Mouse (Mus musculus) B cell, adult 2 months (primary cell): ENCODE measurements at regions not wholly inside any gene's neighbourhood (a gene's known extent, or its start where the extent isn't known, plus 50 kb on each side); places are given as distances from the start of the nearest gene placed in this dataset.

Experiments
- DNase-seq, 2 experiments: peaks; one replicate each; pipeline ENCODE4 v3.0.0; 2022

DNA sequence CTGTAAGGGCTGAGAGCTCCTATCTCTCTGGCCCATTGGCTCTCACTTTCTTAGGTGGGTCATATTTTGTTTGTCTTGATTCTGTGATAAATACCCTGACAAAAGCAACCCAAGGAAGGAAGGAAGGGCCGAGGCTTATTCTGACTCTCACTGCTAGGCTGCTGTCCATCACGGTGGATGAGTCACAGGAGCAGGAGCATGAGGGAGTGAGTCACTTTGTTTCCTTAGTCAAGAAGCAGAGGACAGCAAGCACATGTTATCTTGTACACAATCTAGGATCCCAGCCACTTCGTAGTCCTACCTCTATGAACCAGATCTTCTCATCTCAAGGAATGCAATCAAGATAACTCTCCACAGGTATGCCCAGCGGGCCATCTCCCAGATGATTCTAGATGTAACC, 69.9 kb downstream of the Atp6v1g3 start:
- no peak for DNase-seq

DNA sequence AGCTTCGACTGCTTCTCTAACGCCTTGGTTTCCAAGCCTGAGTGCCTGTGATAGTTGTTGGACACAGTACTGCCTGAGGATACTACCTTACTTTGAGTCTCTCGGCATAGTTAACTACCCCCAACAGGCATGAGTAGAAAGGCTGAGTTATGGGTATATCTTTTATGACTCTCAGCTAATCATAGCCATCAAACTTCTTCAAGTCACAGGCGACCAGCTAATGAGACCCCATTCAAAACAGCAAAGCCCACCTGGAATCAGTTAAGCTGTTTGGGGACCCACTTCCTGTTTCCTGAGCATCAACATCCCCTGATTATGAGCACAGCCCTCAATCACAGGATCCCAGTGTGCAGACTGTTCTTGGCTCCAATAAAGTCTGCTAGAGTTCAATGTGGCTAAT, 71.4 kb downstream of the Atp6v1g3 start:
- DNase-seq, result no peak

DNA sequence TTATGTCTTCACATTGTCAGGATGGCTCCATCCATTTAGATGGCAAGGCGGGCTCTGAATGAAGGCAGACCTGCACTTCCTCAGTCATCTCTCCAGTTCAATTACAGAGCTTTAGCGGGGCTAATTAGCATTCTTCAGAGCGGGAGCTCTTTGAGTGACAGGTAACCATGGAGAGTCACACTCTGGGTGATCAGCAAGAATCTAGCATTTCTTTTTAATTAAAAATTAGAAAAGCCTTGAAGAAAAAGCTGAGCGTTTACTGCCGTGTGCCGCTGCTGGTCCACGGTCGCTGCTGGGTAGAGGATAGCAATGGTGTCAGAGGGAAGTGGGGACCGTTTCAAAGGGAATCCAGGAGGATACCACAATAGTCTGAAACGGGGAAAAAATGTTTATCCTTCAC, 72.5 kb downstream of the Atp6v1g3 start:
- no peak for DNase-seq

GRCm38 (mm10) chr1:138346904-138347303, 73.4 kb downstream of the Atp6v1g3 start:
- no peak for DNase-seq

GRCm38 (mm10) chr1:138348447-138348846, 74.9 kb downstream of the Atp6v1g3 start:
- peak in 1 of 2 experiments; percentile 11 for DNase-seq

- DNase-seq, result no peak
These were observed 75.6 kb downstream of the Atp6v1g3 start for GRCm38 (mm10) chr1:138349099-138349498.

DNA sequence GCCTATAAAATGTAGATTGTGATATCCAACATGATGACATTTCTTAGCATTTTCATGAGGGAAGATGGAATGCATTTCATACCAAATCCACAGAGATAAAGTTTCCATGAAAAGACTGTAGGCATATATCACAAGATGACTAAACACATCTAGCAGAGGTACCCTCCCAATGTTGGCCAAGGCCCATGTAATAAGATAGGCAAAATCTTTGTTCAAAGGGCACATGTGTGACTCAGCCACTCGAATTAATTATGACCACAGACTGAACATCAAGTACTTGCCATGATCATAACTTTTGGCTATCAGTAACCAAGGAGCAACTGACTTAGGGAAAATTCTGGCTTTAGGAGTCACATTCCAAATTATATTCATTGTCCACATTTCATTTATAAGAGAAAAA, 82.9 kb downstream of the Atp6v1g3 start:
- no peak for DNase-seq

GRCm38 (mm10) chr1:138362684-138363472, 89.3 kb downstream of the Atp6v1g3 start:
- no peak for DNase-seq

DNA sequence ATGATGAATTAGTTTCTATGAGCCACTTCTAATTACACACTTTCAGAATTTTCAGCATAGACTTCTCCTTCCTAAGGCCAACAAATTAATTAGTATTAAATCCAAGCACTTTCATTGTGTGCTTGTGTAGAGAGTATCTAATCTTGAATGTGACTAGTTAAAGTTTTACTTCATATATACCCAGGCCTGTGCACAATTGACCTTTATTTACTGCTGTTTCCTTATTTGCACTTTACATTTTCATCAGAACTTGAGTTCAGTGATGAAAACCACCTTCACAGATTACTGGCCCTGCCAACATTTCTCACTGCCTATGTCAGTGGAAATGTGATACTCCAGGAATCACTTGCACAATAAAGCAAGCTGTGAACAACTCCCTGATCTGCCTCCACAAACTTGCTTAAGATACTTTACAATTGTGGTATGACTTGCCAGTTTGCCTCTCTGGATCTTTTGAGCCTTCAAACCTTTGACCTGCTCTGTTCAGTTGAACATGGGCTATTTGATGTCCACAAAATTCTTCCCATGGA, 96.5 kb downstream of the Atp6v1g3 start:
- no peak for DNase-seq

DNA sequence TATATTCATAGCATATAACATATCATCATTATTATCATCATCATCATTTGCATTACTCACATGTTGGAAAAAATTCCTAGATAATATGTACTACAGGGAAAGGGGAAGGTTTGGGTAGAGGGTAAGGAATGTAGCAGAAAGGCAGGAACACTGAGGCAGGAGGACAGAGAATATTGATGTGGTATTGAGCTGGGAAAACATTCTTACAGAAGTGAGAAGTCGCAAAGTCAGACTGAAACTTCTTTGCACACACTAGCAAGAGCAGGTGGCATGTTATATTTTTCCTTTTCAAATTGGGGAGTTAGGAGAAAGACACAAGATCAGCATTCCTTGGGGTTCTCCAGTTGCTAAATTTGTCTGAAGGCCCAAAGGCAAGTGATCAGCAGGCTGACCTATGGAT, 97.9 kb downstream of the Atp6v1g3 start:
- DNase-seq, result no peak

DNA sequence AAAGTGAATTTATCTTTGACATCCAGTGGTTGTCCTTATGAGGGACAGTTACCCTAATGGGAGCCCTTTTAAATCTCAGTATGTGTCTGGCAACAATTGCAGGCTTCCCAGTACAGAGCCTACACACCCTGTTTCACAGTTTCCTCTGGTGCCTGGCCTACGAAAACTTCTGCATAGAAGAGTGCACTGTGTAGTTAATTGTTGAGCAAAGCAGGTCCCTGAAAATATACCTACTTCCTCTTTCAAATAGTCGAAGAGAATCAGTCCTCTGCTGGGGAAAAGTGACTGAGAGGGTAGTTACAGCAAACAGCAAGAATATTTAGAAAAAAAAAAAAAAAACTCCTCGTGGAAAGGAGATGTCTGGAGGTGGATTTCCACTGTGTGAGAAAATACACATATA, 110.6 kb downstream of the Atp6v1g3 start:
- peak; percentile 31 to 36 for DNase-seq

- DNase-seq, result no peak
These were observed 111.8 kb downstream of the Atp6v1g3 start for GRCm38 (mm10) chr1:138385156-138385841.

DNA sequence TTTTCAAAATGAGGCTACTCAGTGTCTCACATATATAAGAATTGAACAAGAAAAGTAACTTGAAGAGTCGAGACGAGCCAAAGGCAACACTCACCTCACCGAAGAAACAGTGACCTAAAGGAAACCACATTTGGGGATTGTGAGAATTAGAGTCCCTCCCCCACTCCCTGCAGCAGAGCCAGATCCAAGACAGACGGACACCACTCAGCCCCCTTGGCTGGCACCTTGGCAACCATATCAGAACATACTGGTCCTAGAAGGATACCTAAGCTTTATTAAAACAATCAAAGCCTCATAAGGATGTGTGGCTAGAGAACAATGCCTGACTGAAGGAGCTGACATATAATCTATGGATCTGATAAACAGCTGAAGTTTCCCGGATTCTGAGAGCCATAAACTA, 112.5 kb downstream of the Atp6v1g3 start:
- DNase-seq, result no peak

- no peak for DNase-seq
These were observed 115.1 kb downstream of the Atp6v1g3 start for GRCm38 (mm10) chr1:138388634-138389033.

DNA sequence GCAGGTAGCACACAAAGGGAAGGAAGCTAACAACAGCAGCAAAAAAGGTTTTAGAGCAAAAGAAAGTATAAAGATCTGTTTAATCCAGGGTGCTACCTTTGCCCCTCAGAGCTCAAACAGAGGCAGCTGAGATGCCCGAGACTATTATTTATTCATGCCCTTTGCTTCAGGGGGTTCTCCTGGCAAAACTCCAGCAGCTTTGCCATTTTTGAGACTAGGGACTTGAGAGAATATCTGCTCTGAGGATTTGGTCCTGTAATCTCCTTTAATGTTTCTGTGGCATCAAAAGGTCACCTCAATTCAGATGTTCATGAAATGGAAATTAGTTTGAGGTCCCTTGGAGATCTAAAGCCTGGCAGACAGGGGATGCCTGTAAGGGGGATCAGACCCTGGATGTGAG, 116.1 kb downstream of the Atp6v1g3 start:
- DNase-seq, result no peak

GRCm38 (mm10) chr1:138418610-138419009, 145.1 kb downstream of the Atp6v1g3 start:
- DNase-seq, result no peak

DNA sequence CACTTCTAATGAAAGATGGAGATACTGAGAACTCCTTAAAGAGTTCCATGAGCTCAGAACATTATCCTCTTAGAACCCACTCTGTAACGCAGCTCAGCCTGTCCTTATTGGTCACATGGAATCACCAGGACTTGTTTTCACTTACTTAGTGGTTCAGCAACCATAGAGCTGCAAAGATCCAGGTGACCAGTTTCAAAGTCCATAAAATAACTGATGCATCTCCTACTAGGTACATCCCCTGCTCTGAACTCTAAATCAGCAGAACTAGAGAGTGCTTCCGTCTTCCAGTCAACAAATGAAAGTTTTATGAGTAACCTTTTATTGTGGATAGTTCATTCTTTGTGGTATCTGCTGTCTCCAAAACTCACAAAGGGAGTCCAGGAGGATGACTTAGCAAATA, 153.9 kb downstream of the Atp6v1g3 start:
- no peak for DNase-seq
